Mouse (Mus musculus): ENCODE measurements around the gene Slc23a3. TPM values are rescaled to one million over a fixed set of nuclear protein-coding genes. Genes with fewer than 3 reads are reported as not detected.

Gene Slc23a3
- polyA plus RNA-seq, 1 experiment from 2014 or later = 0.35 TPM

- Histone ChIP-seq H3K27me3 (no peaks in the 10 kb centered on the region), H3K9ac (no peak overlapping the region), H3K4me3 (no peak overlapping the region), H3K4me1 (no peaks in the 10 kb centered on the region), H3K9me3 (no peaks in the 10 kb centered on the region), H3K27ac (no peak overlapping the region), H3K4me2 (no peak overlapping the region), H3K36me3 (no peaks in the 10 kb centered on the region)
- no peak for ATAC-seq (ENCODE audit: insufficient number of reproducible peaks, low FRiP score, low TSS enrichment, low read depth)
Measured at GRCm38 (mm10) chr1:75158990-75159389, 25.3 kb upstream of the Slc23a3 start.

DNA sequence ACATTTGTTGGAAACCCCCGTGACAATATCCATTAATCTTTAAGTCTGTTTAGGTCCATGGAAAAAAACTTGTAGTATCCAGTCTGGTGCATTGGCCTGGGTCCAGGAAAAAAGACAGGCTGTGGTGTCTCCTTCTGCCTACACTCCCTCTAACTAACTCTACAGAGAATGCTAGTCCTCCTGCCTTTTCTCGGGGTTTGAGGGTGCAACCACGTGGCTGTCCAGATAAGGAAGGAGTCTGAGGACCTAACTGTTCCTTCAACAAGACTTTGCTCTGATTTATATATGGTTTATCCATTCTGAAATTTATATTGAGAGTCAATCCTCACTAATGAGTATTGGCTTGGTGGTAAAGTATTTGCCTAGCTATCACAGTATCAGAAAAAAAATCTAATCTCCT is 22.1 kb upstream of the Slc23a3 start:
- WGBS = 60% methylated on average over 3 of the region's 3 CpGs
- Histone ChIP-seq H3K9me3 (no peaks in the 10 kb centered on the region), H3K4me1 (no peaks in the 10 kb centered on the region), H3K4me2 (no peak overlapping the region), H3K36me3 (no peaks in the 10 kb centered on the region), H3K27me3 (no peaks in the 10 kb centered on the region), H3K9ac (no peak overlapping the region), H3K27ac (no peak overlapping the region), H3K4me3 (no peak overlapping the region)
- ATAC-seq (ENCODE audit: insufficient number of reproducible peaks, low FRiP score, low TSS enrichment, low read depth) = no peak

DNA sequence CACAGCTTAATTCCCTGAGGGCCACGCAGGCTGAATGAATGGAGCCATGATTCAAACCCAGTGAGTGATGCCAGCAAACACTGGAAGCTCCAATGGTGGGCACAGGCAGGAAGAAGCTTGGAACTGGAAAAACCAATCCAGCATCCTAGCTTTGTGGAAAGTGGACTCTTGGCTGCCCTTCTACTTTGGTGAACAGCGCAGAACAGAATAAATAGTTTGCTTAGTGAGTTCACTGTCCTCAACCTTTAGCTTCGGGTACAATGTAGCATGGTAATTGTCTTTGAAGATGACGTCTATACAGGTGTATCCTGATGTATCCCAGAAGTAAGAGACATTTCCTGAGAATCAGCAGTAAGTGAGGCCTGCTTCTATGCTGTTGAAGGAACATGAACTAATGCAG is 15.0 kb upstream of the Slc23a3 start:
- ATAC-seq (ENCODE audit: insufficient number of reproducible peaks, low FRiP score, low TSS enrichment, low read depth) = no peak
- Histone ChIP-seq H3K9me3 (no peaks in the 10 kb centered on the region), H3K4me1 (peaks cover 6% of the 10 kb centered on the region), H3K4me2 (no peak overlapping the region), H3K9ac (no peak overlapping the region), H3K36me3 (peaks cover 47% of the 10 kb centered on the region), H3K27me3 (no peaks in the 10 kb centered on the region), H3K27ac (no peak overlapping the region), H3K4me3 (no peak overlapping the region)
- WGBS = 89% methylated on average over 4 of the region's 4 CpGs

DNA sequence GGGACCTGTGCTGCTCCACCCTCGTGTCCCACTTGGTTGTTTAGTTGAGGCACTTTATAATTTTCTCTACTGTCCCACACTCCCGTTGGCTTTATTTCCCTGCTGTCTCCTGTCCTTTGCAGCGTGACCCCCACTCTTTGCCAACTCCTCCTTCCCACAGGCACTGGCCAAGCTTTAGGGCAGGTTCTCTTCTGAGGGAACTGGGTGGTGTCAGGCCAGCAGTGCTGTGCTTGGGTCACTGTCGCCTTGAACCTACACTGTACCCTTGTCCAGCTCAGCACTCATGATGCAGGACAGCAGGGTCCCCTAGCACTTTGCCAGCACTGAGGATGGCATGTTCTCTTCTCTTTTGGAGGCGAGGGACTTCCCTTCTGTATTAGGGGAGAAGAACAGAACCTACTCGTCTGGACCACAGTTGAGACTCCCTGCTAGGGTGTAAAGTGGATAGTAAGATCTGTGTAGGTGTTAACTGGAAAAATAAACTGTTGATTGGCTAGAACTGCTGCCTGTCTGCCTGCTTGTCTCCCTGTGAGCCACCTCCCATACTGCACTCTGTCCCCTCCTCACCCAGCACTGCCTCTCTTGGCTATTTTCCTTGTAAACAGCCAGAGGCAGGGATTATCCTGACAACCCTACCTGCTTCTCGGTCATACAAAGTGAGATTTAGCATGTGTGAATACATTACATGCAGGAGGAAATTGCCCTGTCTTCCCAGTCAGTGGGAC is 13.9 kb upstream of the Slc23a3 start:
- no peaks in the 10 kb centered on the region for H3K9me3 ChIP-seq
- H3K36me3 ChIP-seq = peaks cover 47% of the 10 kb centered on the region
- H3K4me1 ChIP-seq = peaks cover 11% of the 10 kb centered on the region
- ATAC-seq (ENCODE audit: insufficient number of reproducible peaks, low FRiP score, low TSS enrichment, low read depth) = no peak
- H3K27ac ChIP-seq = no peak overlapping the region
- H3K4me2 ChIP-seq = no peak overlapping the region
- H3K9ac ChIP-seq = no peak overlapping the region
- H3K4me3 ChIP-seq = no peak overlapping the region
- H3K27me3 ChIP-seq = no peaks in the 10 kb centered on the region
- 77% methylated on average over 7 of the region's 7 CpGs for WGBS

DNA sequence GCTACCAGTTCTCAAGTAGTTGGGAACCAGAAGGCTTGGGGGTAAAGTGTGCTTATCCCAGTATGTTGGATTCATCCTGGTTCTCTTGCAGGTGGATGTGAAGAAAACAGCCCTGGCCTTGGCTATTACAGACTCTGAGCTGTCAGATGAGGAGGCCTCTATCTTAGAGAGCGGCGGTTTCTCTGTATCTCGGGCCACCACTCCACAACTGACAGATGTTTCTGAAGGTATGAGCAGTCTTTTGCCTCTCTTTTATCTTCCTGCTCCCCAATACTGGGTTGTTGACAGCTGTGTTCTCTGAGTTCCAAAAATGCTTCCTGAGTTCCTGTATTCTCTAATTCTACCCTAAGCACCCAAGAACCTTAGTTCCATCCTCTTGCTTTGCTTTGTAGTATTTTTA is 11.9 kb upstream of the Slc23a3 start:
- Histone ChIP-seq H3K27me3 (no peaks in the 10 kb centered on the region), H3K4me3 (no peak overlapping the region), H3K36me3 (peaks cover 47% of the 10 kb centered on the region), H3K4me2 (no peak overlapping the region), H3K27ac (no peak overlapping the region), H3K9me3 (no peaks in the 10 kb centered on the region), H3K9ac (no peak overlapping the region), H3K4me1 (peaks cover 18% of the 10 kb centered on the region)
- whole genome bisulfite sequencing = 92% methylated on average over 3 of the region's 3 CpGs
- ATAC-seq (ENCODE audit: insufficient number of reproducible peaks, low FRiP score, low TSS enrichment, low read depth) = no peak

GRCm38 (mm10) chr1:75142301-75143261 is 8.9 kb upstream of the Slc23a3 start, which contains the start of the genes Cnppd1 and Retreg2:
TSS of gene Cnppd1 (minus strand) at chr1:75142711.
TSS of gene Retreg2 (plus strand) at chr1:75142778.
- H3K4me1 ChIP-seq = peaks cover 24% of the 10 kb centered on the region

DNA sequence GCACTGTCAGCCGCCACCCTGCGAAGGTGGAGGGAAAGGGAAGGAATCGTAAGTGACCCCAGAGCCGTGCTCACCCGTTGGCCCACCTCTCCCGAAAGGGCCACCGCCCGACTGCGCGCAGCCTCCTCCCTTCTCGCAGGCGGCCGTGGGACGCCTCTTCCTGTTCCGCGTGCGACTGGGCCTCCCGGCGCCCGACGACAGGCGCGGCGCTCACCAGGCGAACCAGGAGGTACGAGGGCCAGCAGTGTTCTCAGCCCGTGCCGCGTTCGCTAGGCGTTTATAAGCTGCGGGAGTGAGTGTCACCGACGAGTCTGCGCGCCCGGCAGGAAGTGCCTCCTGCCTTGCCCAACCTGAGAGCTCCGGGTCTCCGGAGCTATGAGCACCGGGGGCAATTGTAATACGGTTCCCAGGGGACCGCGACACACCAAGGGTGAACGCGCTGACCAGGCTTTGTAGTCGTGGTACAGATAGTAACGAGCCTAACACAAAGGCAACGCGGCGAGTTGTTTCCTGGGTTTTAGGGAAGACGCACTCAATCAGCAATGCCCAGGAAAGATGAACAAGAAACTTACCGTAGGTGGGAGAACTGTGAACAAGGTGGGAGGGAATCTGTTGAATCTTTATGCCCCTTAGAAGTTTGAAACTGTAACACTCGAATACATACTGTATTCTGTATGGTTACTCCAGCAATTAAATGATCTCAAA is 7.9 kb upstream of the Slc23a3 start:
- WGBS = under 1% methylated on average over 52 of the region's 53 CpGs

More at GRCm38 (mm10) chr1:75142301-75143261, 8.9 kb upstream of the Slc23a3 start, which contains the start of the genes Cnppd1 and Retreg2:
- H3K9ac ChIP-seq = peak within 1 kb of the TSS; percentile 92
- peak within 1 kb of the TSS; percentile 97 for H3K4me3 ChIP-seq
- H3K27me3 ChIP-seq = no peaks in the 10 kb centered on the region
- H3K9me3 ChIP-seq = no peaks in the 10 kb centered on the region
- peak within 1 kb of the TSS; percentile 97 for H3K27ac ChIP-seq
- peaks cover 57% of the 10 kb centered on the region for H3K36me3 ChIP-seq
- H3K4me2 ChIP-seq = peak within 1 kb of the TSS; percentile 87
- peak; percentile 83 for ATAC-seq (ENCODE audit: insufficient number of reproducible peaks, low FRiP score, low TSS enrichment, low read depth)
- WGBS = under 1% methylated on average over 90 of the region's 91 CpGs

GRCm38 (mm10) chr1:75140601-75141190 is 7.0 kb upstream of the Slc23a3 start:
- Histone ChIP-seq H3K27me3 (no peaks in the 10 kb centered on the region), H3K9me3 (no peaks in the 10 kb centered on the region), H3K27ac (0 out of 2 replicates have a peak overlapping the region, but pooled peaks have one; percentile 97), H3K4me2 (peak overlapping the region; percentile 87), H3K36me3 (peaks cover 56% of the 10 kb centered on the region), H3K4me3 (peak overlapping the region; percentile 97), H3K4me1 (peaks cover 24% of the 10 kb centered on the region), H3K9ac (peak overlapping the region; percentile 92)
- ATAC-seq (ENCODE audit: insufficient number of reproducible peaks, low FRiP score, low TSS enrichment, low read depth) = no peak
- 52% methylated on average over 4 of the region's 4 CpGs for whole genome bisulfite sequencing

More for the DNA sequence above, 7.9 kb upstream of the Slc23a3 start:
- peak overlapping the region; percentile 97 for H3K27ac ChIP-seq
- peaks cover 56% of the 10 kb centered on the region for H3K36me3 ChIP-seq
- H3K27me3 ChIP-seq = no peaks in the 10 kb centered on the region
- peaks cover 24% of the 10 kb centered on the region for H3K4me1 ChIP-seq
- no peaks in the 10 kb centered on the region for H3K9me3 ChIP-seq
- no peak for ATAC-seq (ENCODE audit: insufficient number of reproducible peaks, low FRiP score, low TSS enrichment, low read depth)
- peak overlapping the region; percentile 92 for H3K9ac ChIP-seq
- H3K4me3 ChIP-seq = peak overlapping the region; percentile 97
- H3K4me2 ChIP-seq = peak overlapping the region; percentile 87

DNA sequence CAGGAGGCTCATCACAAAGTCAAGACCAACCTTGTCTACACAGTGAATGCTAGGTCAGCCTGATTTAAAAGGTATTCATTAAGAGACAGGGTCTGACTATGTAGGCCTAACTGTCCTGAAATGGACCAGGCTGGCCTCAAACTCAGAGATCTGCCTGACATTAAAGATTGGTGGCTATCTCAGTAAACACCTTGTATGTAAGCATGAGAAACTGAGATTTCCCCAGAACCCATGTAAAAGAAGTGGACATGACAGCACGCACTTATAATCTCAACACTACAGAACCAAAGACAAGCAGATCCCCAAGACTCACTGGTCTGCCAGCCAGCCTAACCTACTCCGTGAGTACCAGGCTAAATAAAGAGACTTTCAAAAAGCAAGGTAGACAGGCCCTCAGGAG is 4.8 kb upstream of the Slc23a3 start:
- WGBS = 94% methylated on average over 2 of the region's 2 CpGs

DNA sequence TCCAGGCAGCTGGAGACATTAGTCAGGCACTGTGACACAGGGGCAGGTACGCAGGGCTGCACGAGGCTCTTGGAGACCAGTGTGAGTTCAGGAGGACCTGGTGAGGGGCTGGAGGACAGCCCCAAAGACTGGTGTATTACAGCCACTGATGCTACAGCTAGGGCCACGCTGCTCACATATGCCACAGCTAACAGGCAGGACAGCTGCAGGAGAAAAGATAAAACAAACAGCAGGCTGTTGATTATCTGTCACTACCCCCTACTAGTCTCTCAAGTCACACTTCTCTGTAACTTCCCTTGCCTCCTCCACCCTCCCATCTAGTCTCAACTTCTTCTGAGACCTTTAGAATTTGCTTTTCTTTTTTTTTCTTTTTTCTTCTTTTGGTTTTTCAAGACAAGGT is 3.0 kb upstream of the Slc23a3 start:
- ATAC-seq (ENCODE audit: insufficient number of reproducible peaks, low FRiP score, low TSS enrichment, low read depth) = no peak
- WGBS = 55% methylated on average over 3 of the region's 3 CpGs
- Histone ChIP-seq H3K27me3 (no peaks in the 10 kb centered on the region), H3K4me1 (peaks cover 13% of the 10 kb centered on the region), H3K36me3 (peaks cover 47% of the 10 kb centered on the region), H3K4me3 (no peak overlapping the region), H3K9ac (no peak overlapping the region), H3K4me2 (no peak overlapping the region), H3K9me3 (no peaks in the 10 kb centered on the region), H3K27ac (no peak overlapping the region)

More for the DNA sequence above, 4.8 kb upstream of the Slc23a3 start:
- Histone ChIP-seq H3K27ac (no peak overlapping the region), H3K4me1 (peaks cover 15% of the 10 kb centered on the region), H3K4me3 (no peak overlapping the region), H3K36me3 (peaks cover 47% of the 10 kb centered on the region), H3K9me3 (no peaks in the 10 kb centered on the region), H3K9ac (no peak overlapping the region), H3K4me2 (no peak overlapping the region), H3K27me3 (no peaks in the 10 kb centered on the region)
- no peak for ATAC-seq (ENCODE audit: insufficient number of reproducible peaks, low FRiP score, low TSS enrichment, low read depth)

- no peak overlapping the region for H3K27ac ChIP-seq
- H3K4me2 ChIP-seq = no peak overlapping the region
- H3K4me1 ChIP-seq = peaks cover 12% of the 10 kb centered on the region
- no peak overlapping the region for H3K4me3 ChIP-seq
- ATAC-seq (ENCODE audit: insufficient number of reproducible peaks, low FRiP score, low TSS enrichment, low read depth) = no peak
- H3K9ac ChIP-seq = no peak overlapping the region
- no peaks in the 10 kb centered on the region for H3K9me3 ChIP-seq
- 71% methylated on average over 6 of the region's 6 CpGs for WGBS
- H3K36me3 ChIP-seq = peaks cover 47% of the 10 kb centered on the region
- no peaks in the 10 kb centered on the region for H3K27me3 ChIP-seq
Measured at GRCm38 (mm10) chr1:75136293-75136692, 2.6 kb upstream of the Slc23a3 start.
